Mouse (Mus musculus): ENCODE measurements around the gene Npff. TPM values are rescaled to one million over a fixed set of nuclear protein-coding genes. Genes with fewer than 3 reads are reported as not detected.

Gene Npff
- 0.68 and 1.0 TPM in 2 replicates for polyA plus RNA-seq (2011; ENCODE audit: insufficient read depth, insufficient read length, low read depth, missing spikeins)

GRCm38 (mm10) chr15:102524892-102525485 is at the start of gene Npff:
Gene Npff (minus strand): TSS chr15:102524942.
- Histone ChIP-seq H3K36me3 (ENCODE audit: control insufficient read depth, insufficient read depth, low read length, poor library complexity, severe bottlenecking) (peaks cover 7% of the 10 kb centered on the region; the same call in 1 of the 2 replicates), H3K27me3 (ENCODE audit: control insufficient read depth, insufficient read depth, low read length, poor library complexity, severe bottlenecking) (no peaks in the 10 kb centered on the region), H3K27ac (ENCODE audit: insufficient read depth, low read length) (no peak within 1 kb of the TSS), H3K4me1 (ENCODE audit: control insufficient read depth, insufficient read depth, low read length) (no peaks in the 10 kb centered on the region), H3K4me3 (ENCODE audit: low read depth, low read length) (no peak within 1 kb of the TSS), H3K9me3 (replicated peaks; ENCODE audit: control insufficient read depth, insufficient read depth, low read length, poor library complexity, severe bottlenecking) (no peaks in the 10 kb centered on the region), H3K9ac (ENCODE audit: low read depth, poor library complexity, severe bottlenecking) (no peak within 1 kb of the TSS)
- TF ChIP-seq CTCF (IDR thresholded peaks at IDR 0.05; ENCODE audit: low read depth, low read length), result peak; percentile 96
- TF ChIP-seq EP300 (IDR thresholded peaks at IDR 0.05; ENCODE audit: insufficient read depth, low read depth, low read length), result no peak

- no peaks in the 10 kb centered on the region for H3K9me3 ChIP-seq (replicated peaks; ENCODE audit: control insufficient read depth, insufficient read depth, low read length, poor library complexity, severe bottlenecking)
- no peaks in the 10 kb centered on the region for H3K27me3 ChIP-seq (ENCODE audit: control insufficient read depth, insufficient read depth, low read length, poor library complexity, severe bottlenecking)
- no peaks in the 10 kb centered on the region for H3K36me3 ChIP-seq (ENCODE audit: control insufficient read depth, insufficient read depth, low read length, poor library complexity, severe bottlenecking)
- H3K4me1 ChIP-seq (ENCODE audit: control insufficient read depth, insufficient read depth, low read length), result no peaks in the 10 kb centered on the region
- TF ChIP-seq EP300 (IDR thresholded peaks at IDR 0.05; ENCODE audit: insufficient read depth, low read depth, low read length) (no peak), CTCF (IDR thresholded peaks at IDR 0.05; ENCODE audit: low read depth, low read length) (no peak), POLR2A (IDR thresholded peaks at IDR 0.05; ENCODE audit: insufficient read depth, low read length) (no peak)
- no peak overlapping the region for H3K9ac ChIP-seq (ENCODE audit: low read depth, poor library complexity, severe bottlenecking)
- no peak overlapping the region for H3K4me3 ChIP-seq (ENCODE audit: low read depth, low read length)
- no peak overlapping the region for H3K27ac ChIP-seq (ENCODE audit: insufficient read depth, low read length)
Observed at GRCm38 (mm10) chr15:102572081-102572480, 47.3 kb upstream of the Npff start.

DNA sequence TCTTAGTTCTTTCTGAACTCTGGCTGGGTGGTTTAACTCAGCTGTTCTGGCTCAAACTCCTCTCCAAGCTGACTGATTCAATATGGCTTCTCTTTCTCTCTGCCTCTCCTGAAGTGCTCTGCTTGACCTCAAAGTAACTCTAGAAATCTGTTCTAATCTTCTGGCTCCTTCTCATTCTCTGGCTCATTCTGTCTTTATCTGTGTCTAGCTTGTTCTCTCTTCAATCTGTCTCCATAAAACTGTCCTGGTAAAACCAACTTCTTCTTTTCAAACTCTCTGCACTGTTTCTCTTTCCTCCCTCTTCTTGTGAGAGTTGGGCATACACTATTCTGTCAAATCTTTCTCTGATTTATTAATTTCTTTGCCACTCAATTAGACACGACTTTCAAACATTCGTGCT is 43.1 kb upstream of the Npff start:
- no peaks in the 10 kb centered on the region for H3K27me3 ChIP-seq (ENCODE audit: control insufficient read depth, insufficient read depth, low read length, poor library complexity, severe bottlenecking)
- H3K4me1 ChIP-seq (ENCODE audit: control insufficient read depth, insufficient read depth, low read length), result no peaks in the 10 kb centered on the region
- no peak overlapping the region for H3K27ac ChIP-seq (ENCODE audit: insufficient read depth, low read length)
- TF ChIP-seq EP300 (IDR thresholded peaks at IDR 0.05; ENCODE audit: insufficient read depth, low read depth, low read length) (no peak), POLR2A (IDR thresholded peaks at IDR 0.05; ENCODE audit: insufficient read depth, low read length) (no peak), CTCF (IDR thresholded peaks at IDR 0.05; ENCODE audit: low read depth, low read length) (no peak)
- no peak overlapping the region for H3K4me3 ChIP-seq (ENCODE audit: low read depth, low read length)
- no peaks in the 10 kb centered on the region for H3K36me3 ChIP-seq (ENCODE audit: control insufficient read depth, insufficient read depth, low read length, poor library complexity, severe bottlenecking)
- H3K9me3 ChIP-seq (replicated peaks; ENCODE audit: control insufficient read depth, insufficient read depth, low read length, poor library complexity, severe bottlenecking), result no peaks in the 10 kb centered on the region
- no peak overlapping the region for H3K9ac ChIP-seq (ENCODE audit: low read depth, poor library complexity, severe bottlenecking)

GRCm38 (mm10) chr15:102563681-102564080 is 38.9 kb upstream of the Npff start:
- Histone ChIP-seq H3K4me1 (ENCODE audit: control insufficient read depth, insufficient read depth, low read length) (no peaks in the 10 kb centered on the region), H3K4me3 (ENCODE audit: low read depth, low read length) (no peak overlapping the region), H3K9ac (ENCODE audit: low read depth, poor library complexity, severe bottlenecking) (no peak overlapping the region), H3K27ac (ENCODE audit: insufficient read depth, low read length) (no peak overlapping the region), H3K9me3 (replicated peaks; ENCODE audit: control insufficient read depth, insufficient read depth, low read length, poor library complexity, severe bottlenecking) (no peaks in the 10 kb centered on the region), H3K36me3 (ENCODE audit: control insufficient read depth, insufficient read depth, low read length, poor library complexity, severe bottlenecking) (no peaks in the 10 kb centered on the region), H3K27me3 (ENCODE audit: control insufficient read depth, insufficient read depth, low read length, poor library complexity, severe bottlenecking) (no peaks in the 10 kb centered on the region)
- TF ChIP-seq EP300 (IDR thresholded peaks at IDR 0.05; ENCODE audit: insufficient read depth, low read depth, low read length), result no peak
- no peak for TF ChIP-seq CTCF (IDR thresholded peaks at IDR 0.05; ENCODE audit: low read depth, low read length)
- no peak for TF ChIP-seq POLR2A (IDR thresholded peaks at IDR 0.05; ENCODE audit: insufficient read depth, low read length)

DNA sequence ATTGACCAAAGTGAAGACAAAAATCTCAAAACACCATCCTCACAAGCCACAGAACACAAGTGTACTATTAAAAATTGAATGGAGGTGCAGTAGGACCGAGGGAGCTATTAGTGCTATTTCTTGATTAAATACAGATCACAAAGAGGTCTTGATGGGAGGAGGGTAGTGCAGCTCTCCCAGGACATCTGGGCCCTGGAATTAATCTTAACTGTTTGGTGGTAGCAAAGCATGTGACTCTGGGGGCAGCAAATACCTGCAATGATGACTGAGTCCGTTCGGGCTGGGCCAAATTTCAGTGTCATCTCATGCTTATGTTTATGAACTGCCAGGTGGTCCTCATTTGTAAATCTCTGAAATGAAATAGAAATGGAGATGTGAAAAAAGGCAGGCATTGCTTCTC is 38.3 kb upstream of the Npff start:
- H3K36me3 ChIP-seq (ENCODE audit: control insufficient read depth, insufficient read depth, low read length, poor library complexity, severe bottlenecking), result no peaks in the 10 kb centered on the region
- TF ChIP-seq POLR2A (IDR thresholded peaks at IDR 0.05; ENCODE audit: insufficient read depth, low read length) (no peak), EP300 (IDR thresholded peaks at IDR 0.05; ENCODE audit: insufficient read depth, low read depth, low read length) (no peak), CTCF (IDR thresholded peaks at IDR 0.05; ENCODE audit: low read depth, low read length) (no peak)

DNA sequence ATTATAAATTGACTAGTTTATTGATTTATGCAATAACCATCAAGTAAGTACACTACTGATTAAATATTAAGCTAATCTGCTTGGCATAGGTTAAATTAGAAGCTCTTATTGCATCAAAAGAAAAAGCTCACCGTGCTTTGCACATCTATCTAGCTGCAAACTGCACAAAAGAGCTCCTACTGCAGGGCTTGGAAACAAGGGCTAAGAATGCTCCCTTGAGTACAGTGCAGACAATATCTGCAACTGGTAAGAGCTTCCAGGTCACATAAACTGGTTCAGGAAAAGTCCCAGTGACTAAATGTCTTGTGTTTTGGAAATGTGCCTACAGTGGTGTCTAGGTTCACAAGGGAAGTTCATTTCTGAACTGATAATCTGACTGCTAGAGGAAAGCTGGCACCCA is 37.7 kb upstream of the Npff start:
- no peaks in the 10 kb centered on the region for H3K36me3 ChIP-seq (ENCODE audit: control insufficient read depth, insufficient read depth, low read length, poor library complexity, severe bottlenecking)
- TF ChIP-seq CTCF (IDR thresholded peaks at IDR 0.05; ENCODE audit: low read depth, low read length) (no peak), EP300 (IDR thresholded peaks at IDR 0.05; ENCODE audit: insufficient read depth, low read depth, low read length) (no peak), POLR2A (IDR thresholded peaks at IDR 0.05; ENCODE audit: insufficient read depth, low read length) (no peak)
- H3K27me3 ChIP-seq (ENCODE audit: control insufficient read depth, insufficient read depth, low read length, poor library complexity, severe bottlenecking), result no peaks in the 10 kb centered on the region
- H3K9me3 ChIP-seq (replicated peaks; ENCODE audit: control insufficient read depth, insufficient read depth, low read length, poor library complexity, severe bottlenecking), result no peaks in the 10 kb centered on the region
- no peaks in the 10 kb centered on the region for H3K4me1 ChIP-seq (ENCODE audit: control insufficient read depth, insufficient read depth, low read length)
- H3K9ac ChIP-seq (ENCODE audit: low read depth, poor library complexity, severe bottlenecking), result no peak overlapping the region
- no peak overlapping the region for H3K27ac ChIP-seq (ENCODE audit: insufficient read depth, low read length)
- H3K4me3 ChIP-seq (ENCODE audit: low read depth, low read length), result no peak overlapping the region

More for the DNA sequence above, 38.3 kb upstream of the Npff start:
- no peak overlapping the region for H3K9ac ChIP-seq (ENCODE audit: low read depth, poor library complexity, severe bottlenecking)
- H3K27me3 ChIP-seq (ENCODE audit: control insufficient read depth, insufficient read depth, low read length, poor library complexity, severe bottlenecking), result no peaks in the 10 kb centered on the region
- H3K27ac ChIP-seq (ENCODE audit: insufficient read depth, low read length), result no peak overlapping the region
- no peaks in the 10 kb centered on the region for H3K4me1 ChIP-seq (ENCODE audit: control insufficient read depth, insufficient read depth, low read length)
- no peak overlapping the region for H3K4me3 ChIP-seq (ENCODE audit: low read depth, low read length)
- no peaks in the 10 kb centered on the region for H3K9me3 ChIP-seq (replicated peaks; ENCODE audit: control insufficient read depth, insufficient read depth, low read length, poor library complexity, severe bottlenecking)
